Mouse (Mus musculus): ENCODE results near the gene Smtnl2. TPM values are rescaled to one million over a fixed set of nuclear protein-coding genes. Genes with fewer than 3 reads are reported as not detected.

The Smtnl2 gene
- polyA plus RNA-seq, 1 experiment from 2014 or later: 25.1 TPM

GRCm38 (mm10) chr11:72421518-72422278 lies 10.2 kb upstream of the Smtnl2 start:
- no peak overlapping the region for H3K9ac ChIP-seq
- no peaks in the 10 kb centered on the region for H3K9me3 ChIP-seq
- H3K4me3 ChIP-seq: no peak overlapping the region
- no peak for ATAC-seq (ENCODE audit: insufficient number of reproducible peaks, insufficient read depth, low FRiP score, low TSS enrichment, low read depth)
- H3K4me1 ChIP-seq: peaks cover 7% of the 10 kb centered on the region; the same call in 1 of the 2 replicates
- no peaks in the 10 kb centered on the region for H3K36me3 ChIP-seq
- no peak overlapping the region for H3K4me2 ChIP-seq
- no peak overlapping the region for H3K27ac ChIP-seq
- no peaks in the 10 kb centered on the region for H3K27me3 ChIP-seq
- WGBS: 87% methylated on average over 11 of the region's 11 CpGs

DNA sequence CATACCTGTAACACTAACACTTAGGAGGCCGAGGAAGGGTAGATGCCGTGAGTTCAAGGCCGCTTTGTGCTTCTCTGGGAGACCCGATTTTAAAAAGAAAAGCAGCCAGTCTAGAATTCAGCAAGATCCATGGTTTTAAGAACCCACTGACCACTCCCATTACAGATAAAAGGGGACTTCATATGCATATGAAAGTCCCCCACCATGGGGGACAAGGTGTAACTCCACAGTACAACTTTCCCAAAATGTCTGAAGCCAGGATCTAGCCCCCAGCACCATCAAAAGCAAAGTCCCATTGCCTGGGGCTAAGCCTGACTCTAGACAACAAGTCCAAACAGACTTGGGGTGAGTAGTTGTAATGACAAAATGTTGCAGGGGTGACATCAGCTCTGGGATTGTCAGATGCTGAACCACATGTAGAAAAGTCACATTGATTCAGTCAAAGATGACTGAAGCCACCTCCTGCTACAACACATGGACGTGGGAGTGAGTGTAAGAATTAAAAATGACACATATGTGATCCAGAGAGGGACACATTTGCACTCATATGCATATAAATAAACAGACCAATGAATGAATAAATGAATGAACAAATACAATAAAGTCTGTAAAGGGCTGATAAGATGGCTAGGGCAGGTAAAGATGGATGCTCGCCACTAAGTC lies 9.1 kb upstream of the Smtnl2 start:
- whole genome bisulfite sequencing: 81% methylated on average over 6 of the region's 6 CpGs
- Histone ChIP-seq H3K4me1 (peaks cover 7% of the 10 kb centered on the region; the same call in 1 of the 2 replicates), H3K27ac (no peak overlapping the region), H3K9ac (no peak overlapping the region), H3K9me3 (no peaks in the 10 kb centered on the region), H3K4me3 (no peak overlapping the region), H3K4me2 (no peak overlapping the region), H3K27me3 (no peaks in the 10 kb centered on the region), H3K36me3 (no peaks in the 10 kb centered on the region)
- ATAC-seq (ENCODE audit: insufficient number of reproducible peaks, insufficient read depth, low FRiP score, low TSS enrichment, low read depth): no peak

- 82% methylated on average over 6 of the region's 6 CpGs for WGBS
Measured at GRCm38 (mm10) chr11:72419006-72419405, 7.5 kb upstream of the Smtnl2 start.

GRCm38 (mm10) chr11:72418227-72418626 lies 6.7 kb upstream of the Smtnl2 start:
- Histone ChIP-seq H3K9me3 (no peaks in the 10 kb centered on the region), H3K9ac (no peak overlapping the region), H3K27ac (no peak overlapping the region), H3K4me3 (no peak overlapping the region), H3K4me2 (no peak overlapping the region), H3K27me3 (0 out of 2 replicates have a peak, but pooled peaks cover 5% of the 10 kb centered on the region), H3K4me1 (peaks cover 7% of the 10 kb centered on the region; the same call in 1 of the 2 replicates), H3K36me3 (no peaks in the 10 kb centered on the region)
- WGBS: 43% methylated on average over 8 of the region's 8 CpGs
- no peak for ATAC-seq (ENCODE audit: insufficient number of reproducible peaks, insufficient read depth, low FRiP score, low TSS enrichment, low read depth)

More at GRCm38 (mm10) chr11:72419006-72419405, 7.5 kb upstream of the Smtnl2 start:
- no peak for ATAC-seq (ENCODE audit: insufficient number of reproducible peaks, insufficient read depth, low FRiP score, low TSS enrichment, low read depth)
- Histone ChIP-seq H3K9ac (no peak overlapping the region), H3K36me3 (no peaks in the 10 kb centered on the region), H3K27me3 (0 out of 2 replicates have a peak, but pooled peaks cover 5% of the 10 kb centered on the region), H3K4me2 (no peak overlapping the region), H3K4me1 (peaks cover 7% of the 10 kb centered on the region; the same call in 1 of the 2 replicates), H3K9me3 (no peaks in the 10 kb centered on the region), H3K27ac (no peak overlapping the region), H3K4me3 (no peak overlapping the region)

- 14% methylated on average over 4 of the region's 4 CpGs for WGBS
- ATAC-seq (ENCODE audit: insufficient number of reproducible peaks, insufficient read depth, low FRiP score, low TSS enrichment, low read depth): no peak
Measured at GRCm38 (mm10) chr11:72417376-72417775, 5.9 kb upstream of the Smtnl2 start.

GRCm38 (mm10) chr11:72416666-72417065 lies 5.2 kb upstream of the Smtnl2 start:
- no peak overlapping the region for H3K9ac ChIP-seq
- H3K9me3 ChIP-seq: no peaks in the 10 kb centered on the region
- no peak overlapping the region for H3K4me3 ChIP-seq
- no peak for ATAC-seq (ENCODE audit: insufficient number of reproducible peaks, insufficient read depth, low FRiP score, low TSS enrichment, low read depth)
- no peaks in the 10 kb centered on the region for H3K36me3 ChIP-seq
- WGBS: 96% methylated on average over 5 of the region's 5 CpGs
- H3K27ac ChIP-seq: no peak overlapping the region
- peaks cover 10% of the 10 kb centered on the region; the same call in 1 of the 2 replicates for H3K27me3 ChIP-seq
- peaks cover 10% of the 10 kb centered on the region for H3K4me1 ChIP-seq
- H3K4me2 ChIP-seq: no peak overlapping the region

More at GRCm38 (mm10) chr11:72417376-72417775, 5.9 kb upstream of the Smtnl2 start:
- Histone ChIP-seq H3K36me3 (no peaks in the 10 kb centered on the region), H3K27me3 (0 out of 2 replicates have a peak, but pooled peaks cover 5% of the 10 kb centered on the region), H3K4me3 (no peak overlapping the region), H3K4me2 (no peak overlapping the region), H3K9me3 (no peaks in the 10 kb centered on the region), H3K4me1 (peaks cover 7% of the 10 kb centered on the region; the same call in 1 of the 2 replicates), H3K27ac (no peak overlapping the region), H3K9ac (no peak overlapping the region)

GRCm38 (mm10) chr11:72415155-72415554 lies 3.6 kb upstream of the Smtnl2 start:
- Histone ChIP-seq H3K9me3 (no peaks in the 10 kb centered on the region), H3K27me3 (peaks cover 22% of the 10 kb centered on the region), H3K9ac (no peak overlapping the region), H3K36me3 (no peaks in the 10 kb centered on the region), H3K4me1 (peaks cover 24% of the 10 kb centered on the region), H3K4me3 (no peak overlapping the region), H3K27ac (no peak overlapping the region), H3K4me2 (no peak overlapping the region)
- 78% methylated on average over 8 of the region's 8 CpGs for WGBS
- ATAC-seq (ENCODE audit: insufficient number of reproducible peaks, insufficient read depth, low FRiP score, low TSS enrichment, low read depth): no peak

DNA sequence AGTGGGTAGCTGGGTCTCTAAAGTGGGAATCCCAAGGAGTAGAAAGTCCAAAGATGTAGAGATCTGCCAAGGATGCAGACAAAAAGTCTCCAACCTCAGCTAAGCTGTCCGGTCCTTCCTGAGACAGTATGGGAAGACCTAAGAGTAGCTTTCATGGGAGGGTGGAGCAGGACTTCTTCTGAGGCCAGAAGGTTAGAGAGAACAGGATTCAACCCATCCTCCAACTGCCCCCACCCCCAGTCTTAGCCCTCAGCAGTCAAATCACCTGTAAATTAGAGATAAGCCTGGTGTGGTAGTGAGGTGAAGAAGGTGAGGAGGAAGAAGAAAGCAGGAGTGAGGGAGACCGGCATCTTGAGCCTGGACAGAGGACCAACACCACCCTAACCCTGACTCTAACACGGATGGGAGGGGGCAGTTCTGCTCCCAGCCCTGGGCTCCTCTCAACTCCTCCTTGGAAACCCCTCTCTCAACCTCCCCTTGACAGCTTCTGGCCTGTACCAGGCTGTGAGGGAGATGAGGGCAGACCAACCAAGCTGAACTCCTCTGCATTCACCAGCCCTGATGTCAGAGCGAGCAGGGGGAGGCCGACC lies 2.2 kb upstream of the Smtnl2 start:
- Histone ChIP-seq H3K9me3 (no peaks in the 10 kb centered on the region), H3K27ac (no peak overlapping the region), H3K4me1 (peaks cover 29% of the 10 kb centered on the region), H3K9ac (no peak overlapping the region), H3K27me3 (peaks cover 36% of the 10 kb centered on the region), H3K36me3 (no peaks in the 10 kb centered on the region), H3K4me2 (no peak overlapping the region), H3K4me3 (no peak overlapping the region)
- WGBS: 74% methylated on average over 5 of the region's 5 CpGs
- no peak for ATAC-seq (ENCODE audit: insufficient number of reproducible peaks, insufficient read depth, low FRiP score, low TSS enrichment, low read depth)

GRCm38 (mm10) chr11:72413016-72413415 lies 1.5 kb upstream of the Smtnl2 start:
- H3K4me2 ChIP-seq: no peak overlapping the region
- no peak overlapping the region for H3K27ac ChIP-seq
- no peaks in the 10 kb centered on the region for H3K9me3 ChIP-seq
- H3K9ac ChIP-seq: no peak overlapping the region
- ATAC-seq (ENCODE audit: insufficient number of reproducible peaks, insufficient read depth, low FRiP score, low TSS enrichment, low read depth): no peak
- no peak overlapping the region for H3K4me3 ChIP-seq
- peaks cover 43% of the 10 kb centered on the region for H3K27me3 ChIP-seq
- 72% methylated on average over 7 of the region's 7 CpGs for WGBS
- no peaks in the 10 kb centered on the region for H3K36me3 ChIP-seq
- H3K4me1 ChIP-seq: peaks cover 29% of the 10 kb centered on the region

DNA sequence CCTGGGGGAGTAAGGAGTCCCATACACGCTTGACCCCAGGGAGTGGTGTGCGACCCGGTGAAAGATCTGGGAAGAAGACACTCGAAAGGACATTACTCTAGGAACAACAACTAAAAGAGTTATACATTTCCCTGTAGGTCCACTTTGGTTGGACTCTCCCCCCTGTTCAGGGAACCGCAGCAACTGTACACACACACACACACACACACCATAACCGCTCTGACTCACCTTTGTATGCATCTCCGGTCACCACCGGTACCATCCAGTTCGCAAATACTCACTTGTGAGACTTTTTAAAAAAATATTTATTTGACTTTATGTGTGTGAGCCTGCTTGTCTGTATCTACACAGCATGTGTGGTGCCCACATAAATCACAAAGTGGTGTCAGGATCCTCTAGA lies 432 bp upstream of the Smtnl2 start:
- Histone ChIP-seq H3K4me1 (peaks cover 25% of the 10 kb centered on the region), H3K4me2 (peak overlapping the region; percentile 99), H3K27ac (no peak overlapping the region), H3K36me3 (no peaks in the 10 kb centered on the region), H3K9me3 (no peaks in the 10 kb centered on the region), H3K9ac (peak overlapping the region; percentile 73), H3K4me3 (peak overlapping the region; percentile 66), H3K27me3 (peaks cover 47% of the 10 kb centered on the region)
- 33% methylated on average over 9 of the region's 9 CpGs for WGBS
- ATAC-seq (ENCODE audit: insufficient number of reproducible peaks, insufficient read depth, low FRiP score, low TSS enrichment, low read depth): no peak

GRCm38 (mm10) chr11:72410521-72411092 lies 906 bp downstream of the Smtnl2 start:
- no peak for ATAC-seq (ENCODE audit: insufficient number of reproducible peaks, insufficient read depth, low FRiP score, low TSS enrichment, low read depth)
- WGBS: 2% methylated on average over 25 of the region's 25 CpGs
- Histone ChIP-seq H3K4me1 (peaks cover 33% of the 10 kb centered on the region), H3K4me2 (peak overlapping the region; percentile 99), H3K9me3 (no peaks in the 10 kb centered on the region), H3K27ac (0 out of 2 replicates have a peak overlapping the region, but pooled peaks have one; percentile 48), H3K36me3 (no peaks in the 10 kb centered on the region), H3K9ac (peak overlapping the region; percentile 73; the same call in 1 of the 2 replicates), H3K4me3 (peak overlapping the region; percentile 66), H3K27me3 (peaks cover 47% of the 10 kb centered on the region)

Measured in embryonic facial prominence, embryonic 13.5 days (tissue).